Mouse (Mus musculus) CD4-positive helper T cell, adult 2 months (primary cell): ENCODE data around the gene Bmp10.

Source experiments
- DNase-seq: peaks from one replicate; pipeline ENCODE4 v3.0.0-alpha.2; 2012; ENCODE audit warnings: low read depth, missing footprints, low spot score

Gene Bmp10

GRCm38 (mm10) chr6:87428487-87429044 lies at the start of gene Bmp10:
Gene Bmp10 (plus strand): TSS chr6:87428994.
- no peak for DNase-seq

GRCm38 (mm10) chr6:87383926-87384691 lies 44.7 kb upstream of the Bmp10 start:
- DNase-seq = no peak

DNA sequence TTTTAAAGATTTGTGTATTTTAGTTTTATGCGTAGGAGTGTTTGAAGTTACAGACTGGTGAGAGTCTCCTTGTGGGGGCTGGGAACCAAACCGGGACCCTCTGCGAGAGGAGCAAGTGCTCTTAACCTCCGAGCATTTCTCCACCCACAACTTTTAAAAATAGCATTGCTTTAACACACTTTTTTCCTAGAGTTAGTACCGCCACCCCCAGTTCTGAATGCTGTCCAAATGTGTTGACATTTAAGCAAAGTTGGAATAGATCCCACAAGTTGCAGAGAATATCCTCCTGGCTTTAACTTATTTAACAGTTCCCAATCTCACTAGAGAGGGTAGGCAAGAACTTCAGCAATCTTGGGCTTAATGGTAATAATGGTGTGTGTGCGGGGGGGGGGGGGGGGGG lies 44.0 kb upstream of the Bmp10 start:
- no peak for DNase-seq

DNA sequence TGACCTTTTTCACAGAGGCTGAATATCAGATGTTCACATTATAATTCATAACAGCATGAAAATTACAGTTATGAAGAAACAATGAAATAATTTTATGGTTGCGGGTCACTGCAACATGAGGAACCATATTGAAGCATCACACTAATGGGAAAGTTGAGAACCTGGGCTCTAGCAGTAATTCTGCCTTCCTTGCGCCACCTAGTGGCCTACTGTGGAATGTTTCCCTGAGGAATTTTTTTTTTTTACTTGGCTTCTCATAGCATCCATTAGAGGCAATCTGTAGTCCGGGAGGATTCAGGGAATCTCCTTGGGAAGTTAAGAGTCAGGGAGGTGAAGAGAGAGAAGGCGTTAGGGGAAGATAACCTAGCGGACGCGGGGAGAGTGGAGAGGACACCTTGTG lies 42.6 kb upstream of the Bmp10 start:
- peak; percentile 53 for DNase-seq

- no peak for DNase-seq
These were observed 42.1 kb upstream of the Bmp10 start for GRCm38 (mm10) chr6:87386681-87387080.

- no peak for DNase-seq
These were observed 39.9 kb upstream of the Bmp10 start, which contains the start of gene Gkn3 for GRCm38 (mm10) chr6:87388877-87389276. Gene Gkn3 (minus strand): TSS chr6:87388935.

DNA sequence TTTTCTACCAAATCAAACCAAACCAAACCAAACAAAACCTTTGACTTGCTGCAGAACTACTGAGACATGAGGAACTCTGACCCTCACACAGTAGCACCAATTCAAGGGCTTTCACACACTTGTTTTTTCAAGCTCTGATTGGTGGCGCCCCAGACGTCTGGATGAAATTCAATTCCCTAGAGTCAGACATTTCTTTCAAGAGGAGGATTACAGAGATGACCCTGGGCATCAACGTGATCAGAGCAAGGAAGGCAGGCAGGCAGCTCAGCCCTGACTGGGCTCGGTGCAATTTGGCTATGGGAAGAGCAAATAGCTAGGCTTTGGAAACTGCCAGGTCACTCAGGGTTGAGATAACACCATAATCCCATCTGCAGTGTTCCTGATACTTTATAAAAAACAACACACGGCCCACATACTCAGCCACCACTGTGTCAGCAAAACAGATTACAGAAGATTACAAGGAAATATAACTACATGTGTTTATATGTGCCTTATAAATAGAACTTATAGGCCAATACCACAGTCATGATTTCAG lies 39.3 kb upstream of the Bmp10 start:
- DNase-seq = no peak

DNA sequence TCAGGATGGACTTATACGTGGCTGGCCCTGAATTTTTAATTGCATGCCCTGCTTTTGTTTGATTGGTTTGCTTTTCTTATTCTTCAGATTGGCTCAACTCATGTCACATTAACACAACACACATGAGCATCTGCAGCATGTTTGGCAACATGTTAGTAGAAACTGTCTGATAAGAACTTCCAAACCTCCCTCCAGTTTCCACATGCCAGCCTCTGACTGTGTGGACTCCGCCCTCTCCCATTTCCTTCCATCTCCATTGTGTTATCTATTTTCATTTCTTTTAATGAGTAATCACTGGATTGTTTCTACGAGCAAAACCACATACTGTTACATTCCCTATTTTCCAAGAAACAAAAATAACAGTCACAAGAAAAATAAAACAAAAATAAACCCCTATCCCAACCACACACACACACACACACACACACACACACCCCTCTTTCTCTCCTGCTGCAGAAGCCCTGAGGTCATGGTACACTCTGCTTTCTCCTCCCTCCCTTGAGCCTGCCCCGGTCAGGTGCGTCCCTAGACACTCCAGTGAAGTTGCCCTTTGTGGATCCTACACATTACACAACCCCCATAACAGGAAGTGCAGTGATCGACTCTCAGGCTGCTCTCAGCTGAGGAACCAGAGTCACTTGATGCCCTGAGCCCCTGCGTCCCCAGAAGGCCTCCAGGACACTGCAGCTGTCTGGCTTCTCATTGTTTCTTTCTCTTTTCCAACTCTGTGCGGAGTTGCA lies 35.2 kb upstream of the Bmp10 start:
- DNase-seq = no peak

GRCm38 (mm10) chr6:87394783-87395182 lies 34.0 kb upstream of the Bmp10 start:
- no peak for DNase-seq

GRCm38 (mm10) chr6:87399137-87399536 lies 29.7 kb upstream of the Bmp10 start:
- DNase-seq = peak; percentile 80

DNA sequence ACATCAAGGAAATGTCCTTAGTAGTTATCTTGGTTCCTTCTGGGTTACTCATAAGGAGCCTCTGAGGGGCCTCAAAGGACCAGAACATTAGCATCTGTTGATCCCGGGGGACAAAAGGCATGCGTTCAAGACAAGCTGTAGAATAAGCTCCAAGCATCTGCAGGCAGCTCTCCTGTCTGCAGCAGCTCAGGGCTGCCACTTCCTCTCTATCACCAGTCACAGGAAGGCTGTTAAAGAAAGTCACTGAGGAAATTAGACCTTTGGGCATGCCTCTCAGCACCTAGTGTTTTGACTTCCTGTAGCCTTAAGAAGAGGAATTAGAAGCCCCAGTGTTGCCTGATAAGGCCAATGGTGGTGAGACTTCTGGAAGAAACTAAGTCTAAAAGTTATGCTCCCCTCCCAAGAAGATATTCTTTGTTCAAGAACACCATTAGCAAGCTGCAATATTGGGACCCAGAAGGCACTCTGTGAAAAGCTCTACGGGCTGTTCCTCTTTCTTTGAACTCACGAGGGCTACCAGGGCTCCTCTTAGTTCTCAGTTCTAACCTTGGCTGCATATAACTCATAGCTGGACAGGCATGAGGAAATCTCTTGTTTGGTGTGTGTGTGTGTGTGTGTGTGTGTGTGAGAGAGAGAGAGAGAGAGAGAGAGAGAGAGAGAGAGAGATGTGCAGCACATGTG lies 28.8 kb upstream of the Bmp10 start:
- peak; percentile 49 for DNase-seq

GRCm38 (mm10) chr6:87401456-87401855 lies 27.3 kb upstream of the Bmp10 start:
- no peak for DNase-seq

DNA sequence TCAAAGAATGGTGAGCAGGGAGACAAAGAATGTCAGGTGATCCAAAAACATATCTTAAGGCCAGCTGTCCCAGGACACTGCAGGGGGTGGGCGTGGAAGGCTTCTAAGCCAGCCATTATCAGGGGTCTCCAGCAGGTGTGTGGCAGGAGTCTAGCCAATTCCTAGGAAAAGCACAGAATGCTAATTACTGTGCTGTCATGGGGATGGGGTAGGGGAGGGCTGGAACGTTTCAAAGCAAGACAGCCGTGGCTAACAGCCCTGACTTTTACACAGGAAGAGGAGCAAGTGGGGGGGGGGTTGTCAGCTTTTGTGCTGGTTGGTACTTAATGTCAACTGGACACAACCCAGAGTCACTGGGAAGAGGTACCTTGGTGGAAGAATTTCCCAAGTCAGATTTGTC lies 16.8 kb upstream of the Bmp10 start:
- no peak for DNase-seq

DNA sequence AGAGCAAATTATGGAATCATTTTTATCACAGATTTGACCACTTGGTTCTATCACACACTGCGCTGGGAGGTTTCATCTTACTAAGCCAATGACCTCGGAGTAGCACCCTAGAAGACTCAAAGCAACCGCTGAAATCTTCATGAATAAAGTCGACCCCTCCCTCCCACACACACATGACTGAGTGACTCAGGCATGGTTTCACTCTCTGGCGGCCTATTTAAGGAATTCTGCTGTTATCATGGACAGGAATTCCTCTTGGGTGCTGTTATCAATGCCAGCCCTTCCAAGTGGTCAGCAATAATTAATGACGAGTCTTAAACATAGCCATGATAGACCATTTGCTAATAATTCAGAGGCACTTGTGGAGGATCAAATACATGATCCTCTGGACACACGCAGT lies 6.5 kb upstream of the Bmp10 start:
- no peak for DNase-seq

DNA sequence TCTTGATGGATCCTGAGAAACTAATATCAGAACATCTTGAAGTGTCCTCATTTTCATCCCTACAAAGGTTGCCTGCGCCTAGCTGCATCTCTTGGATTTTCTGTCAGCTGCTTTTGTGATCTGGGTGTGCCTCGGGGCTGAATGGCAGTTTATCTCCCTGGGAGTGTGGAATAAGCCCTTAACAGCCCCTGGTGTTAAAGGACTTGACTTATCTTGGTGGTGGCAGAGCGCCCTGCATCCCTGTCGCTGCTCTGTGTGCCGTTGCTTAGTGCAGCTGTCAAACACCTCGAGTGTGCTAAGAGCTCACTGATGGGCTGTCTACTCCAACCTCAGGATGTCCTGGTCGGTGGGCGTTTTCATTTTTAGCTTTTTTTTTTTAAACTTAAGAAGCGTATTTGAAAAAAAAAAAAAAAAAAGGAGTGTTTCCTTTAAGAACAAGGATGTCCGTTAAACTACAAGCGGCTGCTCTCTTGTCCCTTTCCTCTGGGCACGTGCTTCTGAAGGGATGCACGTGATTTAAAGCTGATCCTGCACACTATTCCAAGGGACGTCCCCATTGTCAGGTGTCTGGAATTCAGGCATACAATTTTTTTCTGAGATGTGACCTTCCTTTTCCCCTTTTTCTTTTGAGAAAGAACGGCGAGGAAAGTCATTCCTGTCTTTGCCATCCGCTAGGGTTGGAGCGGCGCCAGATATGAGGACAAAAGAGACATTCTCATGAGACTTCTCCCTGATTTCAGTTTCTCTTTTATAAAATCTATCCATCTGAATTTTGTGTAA lies 4.6 kb upstream of the Bmp10 start:
- DNase-seq = no peak

DNA sequence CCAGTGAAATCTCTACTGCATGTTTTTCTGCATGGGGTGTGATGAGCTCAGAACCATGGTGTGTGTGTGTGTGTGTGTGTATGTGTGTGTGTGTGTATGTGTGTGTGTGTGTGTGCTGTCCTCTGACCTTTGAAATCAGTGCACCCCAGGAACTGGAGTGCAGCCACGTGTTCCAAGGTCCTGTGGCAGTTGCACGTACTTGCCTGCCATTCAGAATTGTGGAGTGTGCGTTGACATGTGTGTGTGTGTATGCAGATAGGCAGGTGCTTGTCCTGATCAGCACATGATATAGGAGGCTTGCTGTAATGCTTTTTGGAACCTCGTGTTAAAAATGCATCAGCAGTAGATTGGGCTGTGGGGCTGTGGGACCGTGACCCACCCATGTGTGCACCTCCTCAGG lies 1.8 kb upstream of the Bmp10 start:
- DNase-seq = no peak

DNA sequence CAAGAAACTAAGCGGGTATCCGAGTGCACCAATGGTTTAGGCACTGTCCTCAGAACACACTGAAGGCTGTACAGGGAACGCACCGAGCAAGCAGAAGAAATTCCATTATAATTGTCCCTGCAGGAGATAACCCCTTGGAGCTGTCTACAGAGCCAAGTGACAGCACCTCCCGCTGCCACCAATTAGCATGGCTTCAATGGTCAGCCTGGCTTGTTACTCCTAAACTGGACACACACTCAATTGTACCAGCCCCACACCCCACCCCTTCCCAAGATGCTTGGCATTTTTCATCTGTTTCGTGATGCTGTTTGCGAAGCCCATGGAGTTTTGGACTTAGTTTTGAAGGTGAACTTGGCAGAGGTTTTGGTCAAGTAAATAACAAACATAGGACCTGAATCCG lies 1.2 kb upstream of the Bmp10 start:
- DNase-seq = no peak

- DNase-seq = no peak
These were observed 7.0 kb downstream of the Bmp10 start for GRCm38 (mm10) chr6:87435791-87436190.

DNA sequence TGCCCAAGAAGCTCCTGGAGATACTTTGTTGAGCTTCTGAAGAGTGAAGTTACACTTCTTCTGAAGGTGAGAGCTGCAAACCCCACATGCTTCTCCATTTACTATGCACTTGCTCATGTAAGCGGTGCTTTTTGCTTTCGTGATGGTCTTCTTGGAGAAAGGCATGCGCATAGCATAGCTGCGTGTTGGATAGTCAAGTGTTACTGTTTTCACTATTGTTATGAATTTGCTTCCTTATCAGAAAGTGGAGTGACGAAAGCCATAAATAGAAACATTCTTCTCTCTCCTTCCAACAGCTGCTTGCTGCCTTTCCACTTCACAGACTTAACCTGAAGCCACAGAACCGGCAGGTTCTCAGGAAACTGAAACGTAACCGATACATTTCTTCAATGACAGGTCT lies 8.0 kb downstream of the Bmp10 start:
- DNase-seq = peak; percentile 26

DNA sequence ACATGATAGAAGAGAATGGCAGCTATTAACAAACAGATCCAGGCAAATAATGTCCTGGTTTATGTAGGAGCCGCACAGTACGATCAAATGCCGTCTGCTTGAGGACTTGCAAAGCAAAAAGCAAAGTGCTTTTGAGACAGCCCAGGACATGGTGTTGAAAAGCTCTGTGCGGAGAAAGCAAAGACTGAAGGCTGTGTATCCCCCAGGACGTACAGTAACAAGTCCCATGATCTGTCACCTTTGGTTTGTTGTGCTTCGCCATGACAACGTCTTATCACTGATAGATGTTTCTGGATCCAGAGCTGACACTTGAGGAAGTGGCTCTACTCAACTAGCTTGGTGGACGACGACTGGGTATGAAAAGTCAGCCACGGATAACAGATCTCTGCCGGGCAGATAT lies 14.5 kb downstream of the Bmp10 start:
- no peak for DNase-seq

DNA sequence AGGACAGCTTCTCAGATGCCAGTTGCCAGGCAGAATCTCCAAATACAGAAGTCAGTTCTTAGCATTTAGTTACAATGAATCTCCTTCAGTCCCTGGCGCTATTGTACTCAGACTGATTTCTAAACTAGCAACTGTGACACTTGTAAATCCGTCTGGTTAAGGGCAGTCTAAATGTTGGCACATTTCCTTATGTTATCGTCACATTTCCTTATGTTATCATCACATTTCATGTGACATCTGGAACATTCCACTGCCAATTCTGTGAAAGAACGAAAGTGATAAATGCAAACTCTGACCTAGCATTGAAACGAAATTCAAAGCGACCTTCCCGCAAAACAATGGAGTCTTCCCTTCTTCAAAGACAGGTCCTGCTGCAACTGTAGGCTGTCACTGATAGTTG lies 16.4 kb downstream of the Bmp10 start:
- DNase-seq = no peak
